Mouse (Mus musculus) lung, adult 2 months (tissue): ENCODE data around the gene Rtkn2.

Experiments used
- CTCF ChIP-seq: fragments of 200-500 bp; IDR thresholded peaks from 2 replicates; pipeline ENCODE4 v1.5.1; 2011; ENCODE audit warnings: mild to moderate bottlenecking, low read length, control low read depth; ENCODE audit not compliant: insufficient read depth
- POLR2A ChIP-seq: fragments of 200-500 bp; IDR thresholded peaks from 2 replicates; pipeline ENCODE4 v1.6.1; 2011; ENCODE audit warnings: low read depth, mild to moderate bottlenecking, control low read depth, low read length, borderline replicate concordance; ENCODE audit errors: extremely low read depth

DNA sequence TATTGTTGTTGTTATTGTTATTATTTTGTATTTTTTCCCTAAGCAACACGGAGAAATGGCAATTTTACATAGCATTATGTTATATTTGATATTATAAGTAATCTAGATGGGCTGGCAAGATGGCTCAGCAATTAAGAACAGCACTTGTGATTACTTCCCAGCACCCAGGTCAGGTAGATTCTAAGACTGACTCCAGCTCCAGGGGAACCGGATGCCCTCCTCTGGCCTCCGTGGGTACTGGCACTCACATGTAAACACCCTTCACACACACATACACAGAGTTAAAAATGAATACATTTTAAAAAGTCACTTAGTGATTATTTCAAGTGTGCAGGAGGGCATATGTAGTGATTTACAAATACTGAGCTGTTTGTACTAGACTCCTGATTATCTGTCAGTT is 108.4 kb downstream of the Rtkn2 start:
- TF ChIP-seq CTCF, result no peak
- TF ChIP-seq POLR2A, result no peak
